Mouse (Mus musculus): ENCODE measurements around the gene Tff3.

- TF ChIP-seq CTCF (IDR thresholded peaks at IDR 0.05; ENCODE audit: borderline replicate concordance, extremely low read depth, insufficient read depth, insufficient read length): no peak
- TF ChIP-seq POLR2A (IDR thresholded peaks at IDR 0.05; ENCODE audit: borderline replicate concordance, extremely low read depth, insufficient read depth, insufficient read length, poor library complexity, severe bottlenecking): no peak
Measured at GRCm38 (mm10) chr17:31136291-31136690, 6.8 kb upstream of the Tff3 start.
